Mouse (Mus musculus) forebrain, embryonic 14.5 days (tissue): Measurements from ENCODE around the gene Crbn. TPM values are rescaled to one million over a fixed set of nuclear protein-coding genes. Genes with fewer than 3 reads are reported as not detected.

Experiments
- ATAC-seq: fragments of 200-750 bp; cut with Nextera tagmentation; 2 replicates; pipeline ENCODE4 v1.8.0; 2017; ENCODE audit warnings: mild to moderate bottlenecking, moderate library complexity
- DNase-seq: peaks from one replicate; pipeline ENCODE4 v3.0.0-alpha.2; 2015; ENCODE audit warnings: low spot score
- H3K27ac ChIP-seq: fragments of 300-500 bp; sonication (generic); 2 replicates; pipeline ENCODE4 v1.5.1; 2014; ENCODE audit warnings: low read depth, mild to moderate bottlenecking, control low read depth, low read length, moderate library complexity
- H3K27me3 ChIP-seq: fragments of 300-500 bp; sonication (generic); replicated peaks from 2 replicates; pipeline ENCODE4 v1.6.1; 2014; ENCODE audit warnings: low read length, control low read depth, mixed read lengths; ENCODE audit not compliant: control insufficient read depth, insufficient read depth
- H3K36me3 ChIP-seq: fragments of 300-500 bp; sonication (generic); 2 replicates; pipeline ENCODE4 v1.6.1; 2014; ENCODE audit warnings: low read length, control low read depth; ENCODE audit not compliant: control insufficient read depth, insufficient read depth
- H3K4me1 ChIP-seq: fragments of 300-500 bp; sonication (generic); 2 replicates; pipeline ENCODE4 v1.6.1; 2014; ENCODE audit warnings: antibody characterized with exemption, low read length, control low read depth; ENCODE audit not compliant: control insufficient read depth, insufficient read depth
- H3K4me2 ChIP-seq: fragments of 300-500 bp; sonication (generic); 2 replicates; pipeline ENCODE4 v1.6.1; 2014; ENCODE audit warnings: mild to moderate bottlenecking, control low read depth, low read length
- H3K4me3 ChIP-seq: fragments of 300-500 bp; sonication (generic); 2 replicates; pipeline ENCODE4 v1.5.1; 2014; ENCODE audit warnings: low read depth, low read length, control low read depth
- H3K9ac ChIP-seq: fragments of 300-500 bp; sonication (generic); 2 replicates; pipeline ENCODE4 v1.6.1; 2014; ENCODE audit warnings: mild to moderate bottlenecking, low read length, control low read depth, moderate library complexity
- H3K9me3 ChIP-seq: fragments of 300-500 bp; sonication (generic); replicated peaks from 2 replicates; pipeline ENCODE4 v1.6.1; 2016; ENCODE audit warnings: low read length, control low read depth, mixed read lengths; ENCODE audit not compliant: control insufficient read depth
- WGBS: fragments of 180-500 bp; shearing (Covaris S2); extraction: QIAGEN DNeasy Blood & Tissue Kit; methylation state at CpG from one replicate; pipeline ENCODE4 v1.1.7; 2014; 5-methylcytosine and 5-hydroxymethylcytosine counted together
- polyA plus RNA-seq: library from polyadenylated mRNA; unstranded; fragments of >200 nt; fragmentation: Nextera tagmentation; extraction: Ambion mirVana; gene quantifications from 2 replicates; pipeline ENCODE4 v1.2.1, GENCODE M21; 2014

The Crbn gene
- polyA plus RNA-seq = 63.4 and 69.4 TPM in 2 replicates

- DNase-seq = peak; percentile 93
- H3K36me3 ChIP-seq = peaks cover 9% of the 10 kb centered on the region
- H3K9ac ChIP-seq = peak within 1 kb of the TSS; percentile 79
- H3K4me3 ChIP-seq = peak within 1 kb of the TSS; percentile 75
- no peaks in the 10 kb centered on the region for H3K27me3 ChIP-seq
- no peaks in the 10 kb centered on the region for H3K9me3 ChIP-seq
- no peak within 1 kb of the TSS for H3K27ac ChIP-seq
- H3K4me2 ChIP-seq = peak within 1 kb of the TSS; percentile 86
- ATAC-seq = peak; percentile 97
- peaks cover 9% of the 10 kb centered on the region for H3K4me1 ChIP-seq
- 2% methylated on average over 52 of the region's 57 CpGs for WGBS
Measured at GRCm38 (mm10) chr6:106799333-106800226, at the start of gene Crbn. Crbn (minus strand) TSS chr6:106800077.

GRCm38 (mm10) chr6:106840181-106840580 is 40.3 kb upstream of the Crbn start:
- H3K4me2 ChIP-seq = no peak overlapping the region
- H3K27ac ChIP-seq = no peak overlapping the region
- no peak overlapping the region for H3K4me3 ChIP-seq
- ATAC-seq (no peak), DNase-seq (no peak)
- H3K27me3 ChIP-seq = no peaks in the 10 kb centered on the region
- H3K4me1 ChIP-seq = no peaks in the 10 kb centered on the region
- H3K36me3 ChIP-seq = no peaks in the 10 kb centered on the region
- WGBS = 71% methylated on average over 1 of the region's 1 CpGs
- no peak overlapping the region for H3K9ac ChIP-seq
- H3K9me3 ChIP-seq = no peaks in the 10 kb centered on the region

- H3K4me2 ChIP-seq = no peak overlapping the region
- no peak for DNase-seq
- H3K36me3 ChIP-seq = no peaks in the 10 kb centered on the region
- no peak overlapping the region for H3K9ac ChIP-seq
- H3K4me1 ChIP-seq = no peaks in the 10 kb centered on the region
- no peak overlapping the region for H3K27ac ChIP-seq
- WGBS = 89% methylated on average over 3 of the region's 3 CpGs
- no peak overlapping the region for H3K4me3 ChIP-seq
- no peaks in the 10 kb centered on the region for H3K9me3 ChIP-seq
- no peaks in the 10 kb centered on the region for H3K27me3 ChIP-seq
- ATAC-seq = no peak
Measured at GRCm38 (mm10) chr6:106838053-106838452, 38.2 kb upstream of the Crbn start.

- ATAC-seq = no peak
- peak; percentile 10 for DNase-seq
- WGBS = 54% methylated on average over 2 of the region's 2 CpGs
Measured at GRCm38 (mm10) chr6:106835316-106835715, 35.4 kb upstream of the Crbn start.

GRCm38 (mm10) chr6:106822329-106822728 is 22.5 kb upstream of the Crbn start:
- peak; percentile 69 for DNase-seq
- H3K27me3 ChIP-seq = no peaks in the 10 kb centered on the region
- no peak overlapping the region for H3K9ac ChIP-seq
- H3K27ac ChIP-seq = no peak overlapping the region
- peak; percentile 32; the same call in 1 of the 2 replicates for ATAC-seq
- 57% methylated on average over 1 of the region's 1 CpGs for WGBS
- no peaks in the 10 kb centered on the region for H3K4me1 ChIP-seq
- H3K36me3 ChIP-seq = no peaks in the 10 kb centered on the region
- no peaks in the 10 kb centered on the region for H3K9me3 ChIP-seq
- H3K4me2 ChIP-seq = no peak overlapping the region
- no peak overlapping the region for H3K4me3 ChIP-seq

More at GRCm38 (mm10) chr6:106835316-106835715, 35.4 kb upstream of the Crbn start:
- Histone ChIP-seq H3K27me3 (no peaks in the 10 kb centered on the region), H3K9me3 (no peaks in the 10 kb centered on the region), H3K9ac (no peak overlapping the region), H3K4me2 (no peak overlapping the region), H3K4me3 (no peak overlapping the region), H3K4me1 (no peaks in the 10 kb centered on the region), H3K36me3 (no peaks in the 10 kb centered on the region), H3K27ac (no peak overlapping the region)

- ATAC-seq (no peak), DNase-seq (no peak)
- no peaks in the 10 kb centered on the region for H3K9me3 ChIP-seq
- no peak overlapping the region for H3K4me3 ChIP-seq
- H3K4me2 ChIP-seq = no peak overlapping the region
- H3K27me3 ChIP-seq = no peaks in the 10 kb centered on the region
- no peak overlapping the region for H3K27ac ChIP-seq
- no peak overlapping the region for H3K9ac ChIP-seq
- no peaks in the 10 kb centered on the region for H3K4me1 ChIP-seq
- H3K36me3 ChIP-seq = no peaks in the 10 kb centered on the region
Measured at GRCm38 (mm10) chr6:106820566-106820965, 20.7 kb upstream of the Crbn start.

GRCm38 (mm10) chr6:106819906-106820305 is 20.0 kb upstream of the Crbn start:
- Histone ChIP-seq H3K27me3 (no peaks in the 10 kb centered on the region), H3K9ac (no peak overlapping the region), H3K27ac (no peak overlapping the region), H3K9me3 (no peaks in the 10 kb centered on the region), H3K4me2 (no peak overlapping the region), H3K4me3 (no peak overlapping the region), H3K4me1 (no peaks in the 10 kb centered on the region), H3K36me3 (no peaks in the 10 kb centered on the region)
- 85% methylated on average over 3 of the region's 3 CpGs for WGBS
- ATAC-seq (no peak), DNase-seq (no peak)

- DNase-seq (no peak), ATAC-seq (no peak)
- no peaks in the 10 kb centered on the region for H3K9me3 ChIP-seq
- H3K27me3 ChIP-seq = no peaks in the 10 kb centered on the region
- no peaks in the 10 kb centered on the region for H3K36me3 ChIP-seq
- no peak overlapping the region for H3K9ac ChIP-seq
- no peak overlapping the region for H3K4me2 ChIP-seq
- no peak overlapping the region for H3K4me3 ChIP-seq
- H3K27ac ChIP-seq = no peak overlapping the region
- no peaks in the 10 kb centered on the region for H3K4me1 ChIP-seq
Measured at GRCm38 (mm10) chr6:106819246-106819645, 19.4 kb upstream of the Crbn start.

- Histone ChIP-seq H3K4me2 (no peak overlapping the region), H3K9me3 (no peaks in the 10 kb centered on the region), H3K9ac (no peak overlapping the region), H3K4me3 (no peak overlapping the region), H3K36me3 (no peaks in the 10 kb centered on the region), H3K27ac (no peak overlapping the region), H3K27me3 (no peaks in the 10 kb centered on the region), H3K4me1 (no peaks in the 10 kb centered on the region)
- no peak for ATAC-seq
- no peak for DNase-seq
- WGBS = 91% methylated on average over 3 of the region's 3 CpGs
Measured at GRCm38 (mm10) chr6:106810686-106811085, 10.8 kb upstream of the Crbn start.
